Mouse (Mus musculus): ENCODE measurements around the gene Ttc34.
A peak's percentile ranks its signal among the peaks of the same experiment; 100 is the strongest.

Gene Ttc34

DNA sequence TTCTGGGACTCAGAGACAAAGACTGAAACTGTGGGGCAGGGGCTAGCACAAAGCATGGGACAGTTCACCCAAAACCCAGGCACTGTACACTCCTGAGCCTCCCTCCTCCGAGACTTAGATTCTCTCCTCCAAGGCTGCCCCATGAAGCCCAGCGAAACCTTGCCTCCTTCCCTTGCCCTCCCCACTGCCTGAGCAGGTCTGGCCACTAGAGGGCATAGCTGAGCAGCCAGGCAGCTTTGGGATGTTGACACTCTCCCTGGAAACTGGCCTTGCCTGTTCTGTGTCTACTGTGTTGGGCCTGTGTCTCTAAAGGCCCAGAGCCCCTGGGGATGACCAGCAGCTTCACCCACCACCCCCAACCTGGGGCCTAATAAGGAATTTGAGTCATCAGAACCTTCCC is at the start of gene Ttc34:
Gene Ttc34, plus strand, starts transcription at position 290 of the 400 bp plus-strand sequence.
- DNase-seq (ENCODE audit: low read depth, low spot score): no peak

- no peak for DNase-seq (ENCODE audit: low read depth, low spot score)
Measured at GRCm38 (mm10) chr4:154787960-154788702, 49.1 kb upstream of the Ttc34 start.

DNA sequence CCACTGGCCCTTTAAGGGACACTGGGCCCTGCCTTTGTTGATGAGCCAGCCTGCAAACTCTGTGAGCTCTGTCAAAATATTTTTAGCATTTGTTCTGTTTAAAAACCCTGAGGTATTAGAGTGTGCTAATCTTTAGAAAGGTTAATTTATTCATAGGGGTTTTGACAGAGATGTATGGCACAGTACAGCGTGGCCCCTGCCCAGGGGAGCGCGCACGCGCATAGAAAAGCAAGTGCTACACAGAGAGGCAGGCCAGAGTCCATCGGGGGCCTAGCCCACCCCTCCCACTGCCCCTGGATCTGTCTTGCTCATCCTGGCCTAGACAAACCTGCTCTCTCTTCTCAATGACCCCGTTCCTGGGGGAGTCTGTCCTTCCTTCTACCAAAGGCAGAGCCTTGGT is 45.4 kb upstream of the Ttc34 start:
- DNase-seq (ENCODE audit: low read depth, low spot score): no peak

DNA sequence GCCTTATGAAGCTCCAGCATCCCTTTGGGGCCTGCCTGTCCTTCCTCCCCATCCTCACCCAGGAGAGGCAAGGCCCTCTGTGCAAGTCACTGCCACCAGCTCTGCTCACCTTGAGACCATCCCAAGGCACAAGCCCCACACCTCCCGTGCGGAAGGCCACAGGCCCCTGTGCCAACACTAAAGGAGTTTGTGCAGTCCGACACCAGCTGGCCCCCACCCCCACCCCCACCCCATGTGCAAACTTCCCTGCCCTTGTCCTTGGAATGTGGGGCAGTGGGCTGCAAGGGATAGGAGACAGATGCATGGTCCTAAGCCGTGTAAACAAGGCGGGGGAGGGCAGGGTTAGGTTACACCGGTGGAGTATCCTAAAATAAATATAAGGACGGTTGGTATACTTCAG is 43.8 kb upstream of the Ttc34 start:
- no peak for DNase-seq (ENCODE audit: low read depth, low spot score)

DNA sequence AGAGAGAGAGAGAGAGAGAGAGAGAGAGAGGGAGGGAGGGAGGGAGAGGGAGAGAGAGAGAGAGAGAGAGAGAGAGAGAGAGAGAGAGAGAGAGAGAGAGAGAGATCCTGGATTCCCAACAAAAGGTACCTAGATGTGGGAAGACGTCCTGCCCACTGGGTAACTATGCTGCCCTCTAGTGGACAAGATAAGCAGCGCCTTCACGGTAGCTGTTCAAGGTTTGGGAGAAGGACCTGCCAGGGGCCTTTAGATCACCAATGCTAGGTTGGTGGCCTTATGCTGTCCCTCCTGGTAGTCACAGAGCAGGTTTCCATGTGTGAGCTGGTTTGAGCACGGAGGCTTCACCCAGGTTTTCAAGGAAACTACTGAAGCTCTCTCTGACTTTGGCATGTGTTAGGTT is 39.4 kb upstream of the Ttc34 start:
- no peak for DNase-seq (ENCODE audit: low read depth, low spot score)

DNA sequence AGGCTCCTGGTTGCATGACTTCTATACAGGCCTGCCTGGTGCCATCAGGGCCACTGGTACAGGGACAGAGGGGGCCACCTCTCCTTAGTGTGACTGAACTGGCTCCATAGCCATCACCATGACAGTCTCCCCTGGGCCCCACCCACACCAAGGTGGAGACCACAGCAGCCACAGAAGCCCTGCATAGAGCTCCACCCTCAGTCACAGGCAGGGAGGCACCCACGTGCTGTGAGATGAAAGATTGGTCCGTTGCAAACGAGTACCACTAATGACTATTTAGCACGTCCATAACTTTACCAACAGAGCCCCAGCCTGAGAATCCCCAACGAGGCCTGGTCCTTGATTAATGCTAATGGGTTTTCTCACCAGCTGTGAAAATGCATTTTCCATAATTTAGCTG is 36.7 kb upstream of the Ttc34 start:
- no peak for DNase-seq (ENCODE audit: low read depth, low spot score)

DNA sequence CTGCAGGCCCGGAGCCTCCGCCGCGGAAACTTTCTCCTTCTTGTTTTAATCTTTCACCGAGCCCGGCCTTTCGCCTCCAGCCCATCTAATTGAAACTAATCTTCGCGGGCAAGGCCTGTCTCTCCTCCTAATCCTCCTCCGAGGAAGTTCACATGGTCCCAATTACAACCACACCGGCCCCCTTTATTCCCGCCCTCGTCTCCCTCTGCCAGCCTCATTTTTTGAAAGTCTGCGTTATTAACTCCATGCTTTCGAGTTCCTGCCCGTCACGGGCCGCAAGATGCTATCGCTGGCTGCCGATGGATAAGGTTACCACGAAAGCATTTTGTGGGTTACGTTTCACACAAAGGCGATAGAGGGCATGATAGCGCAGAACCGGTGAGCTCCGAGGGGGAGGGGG is 35.0 kb upstream of the Ttc34 start:
- no peak for DNase-seq (ENCODE audit: low read depth, low spot score)

- DNase-seq (ENCODE audit: low read depth, low spot score): no peak
Measured at GRCm38 (mm10) chr4:154825662-154826061, 11.6 kb upstream of the Ttc34 start.

- DNase-seq (ENCODE audit: low read depth, low spot score): no peak
Measured at GRCm38 (mm10) chr4:154826224-154826623, 11.0 kb upstream of the Ttc34 start.

GRCm38 (mm10) chr4:154827181-154827580 is 10.1 kb upstream of the Ttc34 start:
- no peak for DNase-seq (ENCODE audit: low read depth, low spot score)

GRCm38 (mm10) chr4:154827861-154828610 is 9.2 kb upstream of the Ttc34 start:
- DNase-seq (ENCODE audit: low read depth, low spot score): no peak

DNA sequence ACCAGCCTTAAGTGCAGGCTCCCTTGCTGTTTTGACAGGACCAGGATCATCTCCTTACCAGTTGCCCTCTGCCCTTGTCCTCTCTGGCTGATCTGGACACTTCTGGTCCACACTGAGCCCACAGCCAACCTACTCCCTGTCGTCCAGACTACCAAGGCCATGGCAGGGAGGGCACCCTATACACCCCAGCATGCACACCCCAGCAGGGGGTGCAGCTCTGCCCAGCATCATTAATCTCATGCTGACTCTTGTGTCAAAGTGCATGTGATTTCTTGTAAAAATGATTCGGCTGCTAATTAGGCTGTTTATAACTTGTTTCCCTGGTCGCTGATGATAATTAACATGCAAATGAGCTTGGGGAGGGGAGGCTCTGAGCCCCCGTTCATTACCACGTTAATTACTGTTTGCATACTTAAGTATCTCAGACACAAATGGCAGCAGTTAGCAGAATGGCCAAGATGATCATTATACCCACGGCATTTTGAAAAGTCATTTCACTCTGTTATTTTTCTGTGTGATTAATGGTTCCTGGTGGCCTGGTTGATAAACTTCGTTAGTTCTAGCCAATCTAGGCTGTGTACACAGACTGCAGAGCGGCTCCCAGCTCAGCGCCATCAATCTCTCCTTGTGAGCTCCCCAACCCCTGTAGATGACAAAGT is 5.2 kb upstream of the Ttc34 start:
- no peak for DNase-seq (ENCODE audit: low read depth, low spot score)

- no peak for DNase-seq (ENCODE audit: low read depth, low spot score)
Measured at GRCm38 (mm10) chr4:154836183-154836915, 910 bp upstream of the Ttc34 start.

GRCm38 (mm10) chr4:154838741-154839140 is 1.5 kb downstream of the Ttc34 start:
- no peak for DNase-seq (ENCODE audit: low read depth, low spot score)

GRCm38 (mm10) chr4:154839406-154839805 is 2.1 kb downstream of the Ttc34 start:
- no peak for DNase-seq (ENCODE audit: low read depth, low spot score)

- no peak for DNase-seq (ENCODE audit: low read depth, low spot score)
Measured at GRCm38 (mm10) chr4:154852696-154853095, 15.4 kb downstream of the Ttc34 start.

GRCm38 (mm10) chr4:154853881-154854280 is 16.6 kb downstream of the Ttc34 start:
- no peak for DNase-seq (ENCODE audit: low read depth, low spot score)

DNA sequence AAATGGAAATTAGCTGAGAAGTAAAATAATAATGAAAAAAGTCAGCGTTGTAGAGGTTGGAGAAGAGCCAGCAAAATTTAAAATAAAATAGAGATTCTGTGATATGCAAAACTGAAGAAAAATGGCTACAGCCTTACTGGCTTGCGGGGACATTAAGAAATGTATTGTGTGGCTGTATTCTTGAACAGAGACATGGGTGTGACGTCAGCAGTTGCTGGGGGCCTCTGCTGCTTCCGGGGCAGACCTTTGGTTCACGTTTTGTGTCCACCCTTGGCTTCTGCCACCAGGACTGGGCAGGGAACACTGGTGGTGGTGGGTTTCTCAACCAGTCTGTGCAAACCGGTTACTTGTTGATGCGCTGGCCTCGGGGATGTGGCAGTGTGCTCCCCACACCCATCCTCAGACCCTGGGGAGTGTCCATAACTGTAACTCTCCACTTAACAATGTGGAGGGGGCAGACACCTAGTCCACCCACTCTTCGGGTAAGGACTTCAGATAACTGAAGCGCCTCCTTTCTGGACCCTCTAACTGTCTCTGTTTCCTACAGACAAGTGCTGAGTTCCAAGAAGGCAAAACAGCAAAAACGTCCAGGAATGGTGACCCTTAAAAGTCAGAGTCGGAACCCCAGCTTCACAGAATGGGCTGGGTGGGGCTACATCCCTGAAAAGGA is 17.6 kb downstream of the Ttc34 start:
- DNase-seq (ENCODE audit: low read depth, low spot score): no peak

DNA sequence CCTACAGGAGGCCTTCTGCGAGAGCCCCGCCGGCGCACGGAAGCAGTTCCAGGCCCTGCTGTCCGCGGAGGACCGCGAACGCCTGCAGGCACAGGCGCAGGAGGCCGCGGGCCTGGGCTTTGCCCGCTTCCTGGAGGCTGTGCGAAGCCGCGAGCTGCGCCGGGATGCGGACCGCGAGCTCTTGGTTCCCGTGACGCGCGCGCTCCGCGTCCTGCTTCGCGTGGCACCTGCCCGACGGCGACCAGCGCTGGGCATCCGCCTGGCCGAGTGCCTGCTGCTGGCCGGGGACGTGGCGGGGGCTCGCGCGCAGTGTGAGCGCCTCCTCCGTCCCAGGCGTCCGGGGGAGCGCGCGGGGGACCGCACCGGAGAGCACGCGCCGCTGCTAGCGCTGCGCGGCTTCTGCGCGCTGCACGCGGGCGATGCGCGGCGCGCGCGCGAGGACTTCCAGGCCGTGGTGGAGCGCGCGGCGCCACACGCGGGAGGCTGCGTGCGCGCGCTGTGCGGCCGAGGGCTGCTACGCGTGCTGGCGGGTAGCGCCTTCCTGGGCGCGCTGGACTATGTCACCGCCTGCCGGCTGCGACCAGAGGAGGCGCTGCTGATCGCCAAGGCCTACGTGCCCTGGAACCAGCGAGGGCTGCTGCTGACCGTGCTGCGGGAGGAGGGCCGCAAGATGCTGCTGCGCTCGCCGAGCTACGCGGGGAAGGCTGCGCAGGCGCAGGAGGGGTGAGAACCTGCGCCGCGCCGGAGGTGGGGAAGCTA is 18.6 kb downstream of the Ttc34 start:
- peak; percentile 89 for DNase-seq (ENCODE audit: low read depth, low spot score)

DNA sequence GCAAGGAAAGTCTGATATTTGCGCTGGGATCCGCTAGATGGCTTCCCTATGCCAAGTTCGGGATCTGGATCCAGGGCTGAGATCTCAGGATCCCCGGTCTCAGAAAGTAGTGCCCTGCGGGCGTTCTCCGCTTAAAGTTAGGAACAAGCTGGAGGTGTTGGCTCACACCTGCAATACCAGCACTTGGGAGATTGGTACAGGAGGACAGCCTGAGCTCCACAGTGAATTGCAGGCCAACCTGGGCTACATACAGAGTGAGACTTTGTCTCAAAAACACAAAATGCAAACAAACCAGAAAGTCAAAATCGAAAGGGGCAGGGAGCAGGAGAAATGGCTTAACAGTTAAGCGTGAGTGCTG is 19.2 kb downstream of the Ttc34 start:
- DNase-seq (ENCODE audit: low read depth, low spot score): no peak

- DNase-seq (ENCODE audit: low read depth, low spot score): no peak
Measured at GRCm38 (mm10) chr4:154856882-154857281, 19.6 kb downstream of the Ttc34 start.

Measured in brain, embryonic 18.5 days (tissue).